Mouse (Mus musculus): ENCODE results near the gene Gm5089. TPM values are rescaled to one million over a fixed set of nuclear protein-coding genes. Genes with fewer than 3 reads are reported as not detected.

The Gm5089 gene
- total and polyA plus RNA-seq, 3 experiments, result not detected

- H3K36me3 ChIP-seq (ENCODE audit: control insufficient read depth, insufficient read depth, low read length), result no peaks in the 10 kb centered on the region
- H3K27ac ChIP-seq, result no peak overlapping the region
- no peak for DNase-seq
- no peak overlapping the region for H3K4me3 ChIP-seq
- intact Hi-C loops (cut with DNase I), result no loop called here
- H3K27me3 ChIP-seq (ENCODE audit: control insufficient read depth, insufficient read depth, low read length), result peaks cover 50% of the 10 kb centered on the region
- no peak overlapping the region for H3K9ac ChIP-seq (ENCODE audit: low read depth, low read length)
- WGBS, result 8% methylated on average over 5 of the region's 5 CpGs
- no peaks in the 10 kb centered on the region for H3K79me2 ChIP-seq (replicated peaks; ENCODE audit: control insufficient read depth, insufficient read depth, low read length)
- no peaks in the 10 kb centered on the region for H3K4me1 ChIP-seq (ENCODE audit: control insufficient read depth, insufficient read depth, low read length)
- TF ChIP-seq POLR2A (IDR thresholded peaks at IDR 0.05; ENCODE audit: insufficient read depth, low read depth, low read length) (no peak), CTCF (IDR thresholded peaks at IDR 0.05) (no peak), EP300 (IDR thresholded peaks at IDR 0.05; ENCODE audit: insufficient read depth, low read depth, low read length) (no peak)
Measured at GRCm38 (mm10) chr14:122472647-122473046, 21.7 kb upstream of the Gm5089 start.

GRCm38 (mm10) chr14:122472161-122472560 is 21.2 kb upstream of the Gm5089 start:
- Histone ChIP-seq H3K4me1 (ENCODE audit: control insufficient read depth, insufficient read depth, low read length) (no peaks in the 10 kb centered on the region), H3K9ac (ENCODE audit: low read depth, low read length) (no peak overlapping the region), H3K27me3 (ENCODE audit: control insufficient read depth, insufficient read depth, low read length) (peaks cover 46% of the 10 kb centered on the region), H3K36me3 (ENCODE audit: control insufficient read depth, insufficient read depth, low read length) (no peaks in the 10 kb centered on the region), H3K4me3 (no peak overlapping the region), H3K27ac (no peak overlapping the region), H3K79me2 (replicated peaks; ENCODE audit: control insufficient read depth, insufficient read depth, low read length) (no peaks in the 10 kb centered on the region)
- no peak for DNase-seq
- intact Hi-C loops (cut with DNase I), result no loop called here
- whole genome bisulfite sequencing, result 6% methylated on average over 13 of the region's 13 CpGs
- no peak for TF ChIP-seq POLR2A (IDR thresholded peaks at IDR 0.05; ENCODE audit: insufficient read depth, low read depth, low read length)
- TF ChIP-seq EP300 (IDR thresholded peaks at IDR 0.05; ENCODE audit: insufficient read depth, low read depth, low read length), result no peak
- TF ChIP-seq CTCF (IDR thresholded peaks at IDR 0.05), result no peak

- H3K36me3 ChIP-seq (ENCODE audit: control insufficient read depth, insufficient read depth, low read length), result no peaks in the 10 kb centered on the region
- no peak for TF ChIP-seq EP300 (IDR thresholded peaks at IDR 0.05; ENCODE audit: insufficient read depth, low read depth, low read length)
- H3K4me1 ChIP-seq (ENCODE audit: control insufficient read depth, insufficient read depth, low read length), result no peaks in the 10 kb centered on the region
- peaks cover 44% of the 10 kb centered on the region for H3K27me3 ChIP-seq (ENCODE audit: control insufficient read depth, insufficient read depth, low read length)
- no peak overlapping the region for H3K9ac ChIP-seq (ENCODE audit: low read depth, low read length)
- intact Hi-C loops (cut with DNase I), result no loop called here
- no peak overlapping the region for H3K27ac ChIP-seq
- WGBS, result 15% methylated on average over 21 of the region's 31 CpGs
- no peaks in the 10 kb centered on the region for H3K79me2 ChIP-seq (replicated peaks; ENCODE audit: control insufficient read depth, insufficient read depth, low read length)
- no peak for DNase-seq
- no peak overlapping the region for H3K4me3 ChIP-seq
Measured at GRCm38 (mm10) chr14:122471449-122472085, 20.7 kb upstream of the Gm5089 start.

GRCm38 (mm10) chr14:122468971-122469755 is 18.2 kb upstream of the Gm5089 start:
- intact Hi-C loops (cut with DNase I), result loop anchor here (10.0 kb wide), 1 partner anchor 234 kb away; no protein-coding TSS in a partner anchor
- H3K27ac ChIP-seq, result no peak overlapping the region
- peaks cover 41% of the 10 kb centered on the region for H3K27me3 ChIP-seq (ENCODE audit: control insufficient read depth, insufficient read depth, low read length)
- TF ChIP-seq CTCF (IDR thresholded peaks at IDR 0.05) (no peak), EP300 (IDR thresholded peaks at IDR 0.05; ENCODE audit: insufficient read depth, low read depth, low read length) (no peak)
- no peaks in the 10 kb centered on the region for H3K4me1 ChIP-seq (ENCODE audit: control insufficient read depth, insufficient read depth, low read length)
- WGBS, result 6% methylated on average over 28 of the region's 28 CpGs
- no peaks in the 10 kb centered on the region for H3K79me2 ChIP-seq (replicated peaks; ENCODE audit: control insufficient read depth, insufficient read depth, low read length)
- no peak overlapping the region for H3K9ac ChIP-seq (ENCODE audit: low read depth, low read length)
- no peak overlapping the region for H3K4me3 ChIP-seq
- no peaks in the 10 kb centered on the region for H3K36me3 ChIP-seq (ENCODE audit: control insufficient read depth, insufficient read depth, low read length)
- no peak for DNase-seq

GRCm38 (mm10) chr14:122467926-122468841 is 17.3 kb upstream of the Gm5089 start:
- no peaks in the 10 kb centered on the region for H3K4me1 ChIP-seq (ENCODE audit: control insufficient read depth, insufficient read depth, low read length)
- no peak for DNase-seq
- H3K27ac ChIP-seq, result no peak overlapping the region
- 16% methylated on average over 23 of the region's 23 CpGs for WGBS
- no peak overlapping the region for H3K4me3 ChIP-seq
- intact Hi-C loops (cut with DNase I), result loop anchor here (10.0 kb wide), 1 partner anchor 233 kb away; no protein-coding TSS in a partner anchor
- H3K79me2 ChIP-seq (replicated peaks; ENCODE audit: control insufficient read depth, insufficient read depth, low read length), result no peaks in the 10 kb centered on the region
- no peak overlapping the region for H3K9ac ChIP-seq (ENCODE audit: low read depth, low read length)
- no peak for TF ChIP-seq EP300 (IDR thresholded peaks at IDR 0.05; ENCODE audit: insufficient read depth, low read depth, low read length)
- no peak for TF ChIP-seq CTCF (IDR thresholded peaks at IDR 0.05)
- no peak for TF ChIP-seq POLR2A (IDR thresholded peaks at IDR 0.05; ENCODE audit: insufficient read depth, low read depth, low read length)
- H3K36me3 ChIP-seq (ENCODE audit: control insufficient read depth, insufficient read depth, low read length), result no peaks in the 10 kb centered on the region
- H3K27me3 ChIP-seq (ENCODE audit: control insufficient read depth, insufficient read depth, low read length), result peaks cover 47% of the 10 kb centered on the region

All from heart, adult 2 months (tissue).